Mouse (Mus musculus) heart, postnatal 0 days (tissue): ENCODE data around the gene Peli1.

Experiments
- CTCF ChIP-seq: IDR thresholded peaks from 2 replicates; pipeline ENCODE4 v1.5.1; 2016; ENCODE audit warnings: antibody characterized with exemption, control low read depth, low read depth
- EP300 ChIP-seq: IDR thresholded peaks from 2 replicates; pipeline ENCODE4 v1.6.1; 2016; ENCODE audit warnings: antibody characterized with exemption, low read depth

DNA sequence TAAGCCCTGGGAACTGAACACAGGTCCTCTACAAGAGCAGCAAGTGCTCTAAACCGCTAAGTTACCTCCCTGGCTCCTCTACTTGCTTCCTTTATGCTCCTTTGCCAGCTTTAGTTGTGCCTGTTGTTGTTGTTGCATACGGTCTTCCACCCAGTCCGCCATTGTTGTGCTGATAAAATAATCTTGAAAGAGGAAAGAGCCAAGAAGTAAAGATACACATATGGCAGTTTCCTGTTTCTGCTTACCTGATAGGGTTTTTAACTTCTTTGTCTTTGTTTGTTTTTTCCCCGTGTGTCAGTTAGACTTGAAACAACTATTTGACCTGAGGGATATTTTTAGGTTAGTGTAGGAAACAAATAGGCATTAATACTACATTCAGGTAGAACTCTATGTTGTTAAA is 10.2 kb downstream of the Peli1 start:
- TF ChIP-seq CTCF (no peak), EP300 (no peak)
